Mouse (Mus musculus): ENCODE data around the gene Clk1.

GRCm38 (mm10) chr1:58463935-58464334 is 40.1 kb upstream of the Clk1 start:
- TF ChIP-seq EP300 (IDR thresholded peaks at IDR 0.05; ENCODE audit: low read depth), result no peak
- TF ChIP-seq CTCF (IDR thresholded peaks at IDR 0.05; ENCODE audit: low read depth), result no peak
